Mouse (Mus musculus) heart, adult 2 months (tissue): ENCODE results near the gene Slc29a4.

Source experiments
- CTCF ChIP-seq: fragments of 200-600 bp; IDR thresholded peaks from 2 replicates; pipeline ENCODE4 v1.8.1; 2022; ENCODE audit warnings: antibody characterized with exemption, mild to moderate bottlenecking, moderate library complexity
- EP300 ChIP-seq: fragments of 200-500 bp; IDR thresholded peaks from 2 replicates; pipeline ENCODE4 v1.6.1; 2011; ENCODE audit warnings: low read depth, low read length, control low read depth; ENCODE audit not compliant: insufficient read depth
- POLR2A ChIP-seq: fragments of 200-500 bp; IDR thresholded peaks from 2 replicates; pipeline ENCODE4 v1.6.1; 2011; ENCODE audit warnings: mild to moderate bottlenecking, low read depth, low read length, control low read depth; ENCODE audit not compliant: insufficient read depth

- no peak for TF ChIP-seq POLR2A
- TF ChIP-seq CTCF, result no peak
- no peak for TF ChIP-seq EP300
These were observed 2.5 kb downstream of the Slc29a4 start for GRCm38 (mm10) chr5:142694627-142695340.
